Mouse (Mus musculus) frontal cortex, adult 2 months (tissue): ENCODE results near the gene Srrm2. TPM values are rescaled to one million over a fixed set of nuclear protein-coding genes. Genes with fewer than 3 reads are reported as not detected.
"Not testable (repeated sequence)": the region's sequence is repeated elsewhere in the genome, so short reads cannot be mapped to it uniquely, and the experiment has no call there.

Source experiments
- DNase-seq, 2 experiments: peaks; one replicate each; pipeline ENCODE4 v3.0.0; 2022; ENCODE audit warnings: low spot score in 1 of 2; ENCODE audit errors: extremely low spot score in 1 of 2
- polyA plus RNA-seq: library from polyadenylated mRNA; depleted of rRNA; stranded (reverse); fragments of >200 nt; gene quantifications from 2 replicates; pipeline ENCODE4 v1.2.3, GENCODE M21; 2012

The Srrm2 gene
- polyA plus RNA-seq, 1 experiment: 866 TPM

DNA sequence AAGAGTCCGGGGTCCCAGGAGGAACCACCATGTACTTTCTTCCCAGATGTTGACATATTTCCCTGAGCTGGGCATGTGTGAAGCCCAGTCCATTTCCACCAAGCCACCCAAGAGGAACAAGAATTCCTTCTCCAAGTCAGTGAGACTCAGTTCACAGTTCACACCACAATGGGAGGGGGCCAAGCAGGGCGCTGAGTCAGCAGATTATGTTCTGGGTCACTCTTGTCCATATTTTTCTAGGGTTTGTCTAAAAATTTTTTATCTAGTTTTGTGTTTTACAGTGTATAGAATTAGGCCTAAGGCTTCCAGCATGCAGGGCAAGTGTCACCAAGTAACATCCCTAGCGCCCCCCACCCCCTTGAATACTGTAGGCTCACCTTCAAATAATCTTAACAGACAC lies 29.2 kb upstream of the Srrm2 start:
- DNase-seq: no peak

DNA sequence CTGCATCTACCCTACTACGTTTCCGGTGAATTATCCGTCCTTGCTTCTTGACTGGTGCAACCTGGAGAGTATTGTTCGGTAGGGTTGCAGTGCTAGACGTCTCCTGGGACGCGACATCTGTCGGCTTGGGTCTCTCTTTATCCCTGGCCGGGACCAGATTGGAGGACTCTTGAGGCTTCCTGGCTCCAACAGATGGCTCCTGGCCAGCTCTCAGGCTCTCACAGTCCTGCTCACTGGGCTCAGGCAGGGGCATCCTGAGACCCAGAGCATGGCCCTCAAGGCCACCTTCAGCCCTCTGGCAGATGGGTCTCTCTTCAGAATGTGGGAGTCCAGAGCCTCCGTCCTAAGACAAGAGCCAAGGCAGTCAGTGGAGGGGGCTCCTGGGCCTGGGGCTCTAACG lies 27.4 kb upstream of the Srrm2 start:
- DNase-seq: no peak

GRCm38 (mm10) chr17:23770493-23770892 lies 19.8 kb upstream of the Srrm2 start:
- DNase-seq: peak in 1 of 2 experiments; percentile 38

DNA sequence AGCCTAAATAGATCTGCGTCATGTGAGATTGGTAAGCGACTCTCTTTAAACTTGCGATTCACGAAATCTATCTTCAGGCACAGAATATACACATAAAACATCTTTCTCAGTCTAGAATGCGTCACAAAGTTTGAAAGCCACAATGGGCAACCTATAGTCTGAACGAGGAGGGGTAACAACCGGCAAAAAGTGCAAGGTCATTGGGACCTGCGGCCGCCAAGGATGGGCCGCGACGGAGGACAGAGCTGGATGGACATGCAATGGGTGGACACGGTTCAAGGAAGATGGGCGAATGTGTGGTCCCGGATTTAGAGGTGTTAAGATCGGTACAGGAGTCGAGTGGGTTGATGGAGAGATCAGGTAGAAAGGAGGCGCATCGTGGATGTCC lies 19.4 kb upstream of the Srrm2 start:
- DNase-seq: peak in 1 of 2 experiments; percentile 40

DNA sequence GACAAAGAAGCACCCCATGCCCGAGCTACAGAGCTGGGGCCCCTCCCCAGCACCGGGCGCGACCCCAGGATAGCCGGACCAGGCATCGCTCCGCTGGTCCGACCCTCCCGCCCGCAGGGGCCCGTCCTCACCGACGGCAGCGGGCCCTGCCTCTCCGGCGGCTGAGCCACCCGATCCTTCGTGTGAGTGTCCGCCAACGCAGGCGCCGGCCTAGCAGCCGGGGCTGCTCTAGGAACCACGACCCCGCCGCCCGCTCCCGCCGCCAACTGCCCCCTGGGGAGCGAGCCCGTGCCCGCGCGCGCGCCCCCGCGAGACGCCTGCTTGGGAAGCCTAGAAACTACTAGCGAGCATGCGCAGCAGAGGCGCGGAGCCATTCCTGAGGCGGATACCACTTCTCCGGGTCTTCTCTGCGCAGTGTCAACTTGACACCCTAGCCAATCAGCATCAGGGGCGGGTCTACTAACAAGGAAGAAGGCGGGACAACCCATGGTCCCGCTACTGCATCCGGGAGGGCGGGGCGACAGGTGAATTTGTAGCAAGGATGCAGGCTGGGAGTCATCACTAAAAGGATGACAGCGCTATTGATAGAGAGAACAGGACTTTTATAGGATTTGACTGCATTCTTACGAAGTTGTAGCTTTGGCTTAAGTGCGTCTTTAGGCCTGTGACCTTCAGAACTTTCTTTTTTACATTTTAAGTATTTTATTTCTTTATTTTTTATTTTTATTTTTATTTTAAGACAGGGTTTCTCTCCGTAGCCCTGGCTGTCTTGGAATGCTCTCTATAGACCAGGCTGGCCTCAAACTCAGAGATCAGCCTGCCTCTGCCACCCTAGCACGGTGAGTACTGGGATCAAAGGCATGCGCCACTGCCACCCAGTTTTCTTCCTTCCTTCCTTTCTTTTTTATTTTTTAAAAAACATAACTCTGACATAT lies 18.8 kb upstream of the Srrm2 start, which contains the start of gene Flywch1:
Flywch1 (minus strand) TSS at position 319 of the 935 bp plus-strand sequence.
- peak; percentile 99 for DNase-seq

DNA sequence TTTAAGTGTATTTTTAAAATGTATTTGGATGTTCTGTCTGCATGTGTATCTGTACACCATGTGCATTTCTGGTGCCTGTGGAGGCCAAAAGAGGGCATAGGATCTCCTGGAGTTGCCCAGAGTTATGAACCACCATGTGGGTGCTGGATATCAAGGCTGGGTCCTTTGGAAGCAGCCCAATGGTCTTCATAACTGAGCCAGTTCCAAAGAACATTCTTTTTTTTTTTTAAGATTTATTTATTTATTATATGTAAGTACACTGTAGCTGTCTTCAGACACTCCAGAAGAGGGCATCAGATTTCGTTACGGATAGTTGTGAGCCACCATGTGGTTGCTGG lies 18.1 kb upstream of the Srrm2 start:
- not testable (repeated sequence) for DNase-seq

DNA sequence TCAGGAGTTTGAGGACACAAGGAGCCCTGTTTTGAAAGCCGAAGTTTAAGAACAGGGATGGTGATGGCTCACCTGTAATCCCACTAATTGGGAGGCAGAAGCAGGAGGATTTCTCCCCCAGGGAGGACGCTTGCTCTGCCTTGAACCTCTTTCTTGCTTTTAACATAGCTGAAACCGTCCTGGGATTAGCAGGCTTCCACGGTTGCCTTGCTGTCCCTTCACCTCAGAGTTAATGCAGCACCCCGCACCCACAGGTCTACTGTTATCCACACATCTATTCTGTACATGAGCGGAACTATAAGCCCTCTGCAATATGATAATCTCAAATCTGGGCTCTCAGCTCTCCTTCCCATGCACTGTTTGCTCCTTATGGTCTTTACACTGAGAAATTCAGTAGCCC lies 16.7 kb upstream of the Srrm2 start:
- DNase-seq: no peak

DNA sequence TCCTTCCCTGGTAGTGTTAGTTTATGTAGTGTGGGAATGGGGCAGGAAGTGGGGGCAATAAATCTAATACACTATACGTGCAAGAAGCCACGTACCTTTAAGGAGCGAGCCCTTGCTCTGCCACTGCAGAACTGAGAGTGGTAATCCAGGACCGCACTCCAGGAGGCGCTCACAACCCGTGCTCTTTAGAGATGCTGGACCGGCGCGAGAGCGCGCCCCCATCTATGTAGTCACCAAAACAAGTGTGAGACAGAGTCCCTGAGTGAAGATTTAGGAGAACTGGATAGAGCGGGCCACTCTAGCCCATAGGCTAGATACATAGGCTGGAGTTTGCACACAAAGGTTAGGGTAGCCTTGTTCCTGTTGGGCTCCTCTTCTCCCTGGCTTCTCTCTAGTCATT lies 16.2 kb upstream of the Srrm2 start:
- DNase-seq: peak; percentile 67 to 86

DNA sequence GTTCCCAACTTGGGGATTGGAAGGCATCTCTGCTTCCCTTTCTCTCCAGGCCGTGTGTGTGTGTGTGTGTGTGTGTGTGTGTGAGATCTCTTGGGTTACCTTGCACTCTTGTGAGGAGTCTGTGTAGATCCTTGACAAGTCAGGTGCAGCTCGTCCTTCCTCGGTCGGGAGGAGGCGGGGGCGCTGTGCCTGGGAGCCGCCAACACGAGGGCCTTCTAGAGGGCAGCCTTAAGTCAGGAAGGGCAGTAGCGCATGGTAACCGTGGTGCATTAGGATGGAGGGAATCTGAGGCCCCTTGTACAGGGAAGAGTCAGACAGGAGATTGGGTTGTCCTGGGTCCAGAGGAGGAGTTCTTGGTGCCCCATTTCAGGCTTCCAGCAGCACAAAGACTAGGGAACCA lies 14.1 kb upstream of the Srrm2 start:
- DNase-seq: no peak

DNA sequence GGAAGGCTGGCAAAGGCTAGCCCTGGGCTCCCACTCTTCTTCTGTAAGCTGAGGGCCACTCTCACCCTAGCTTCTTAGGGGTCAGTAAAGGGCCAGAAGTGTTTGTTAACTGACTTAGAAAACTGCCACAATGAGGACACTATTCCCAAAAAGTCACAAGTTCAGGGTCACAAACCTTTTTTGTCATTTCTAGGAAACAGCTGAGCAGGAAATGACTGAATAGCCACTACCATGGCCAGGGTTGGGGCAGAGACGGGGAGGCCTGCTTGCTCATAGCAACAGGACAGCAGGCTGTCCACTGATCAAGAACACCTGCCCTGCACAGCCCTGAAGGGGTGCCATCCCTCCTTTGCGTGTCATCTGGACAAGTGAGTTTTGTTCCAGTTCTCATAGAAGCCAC lies 13.2 kb upstream of the Srrm2 start:
- DNase-seq: no peak

- DNase-seq: no peak
Observed at GRCm38 (mm10) chr17:23778447-23778846, 11.9 kb upstream of the Srrm2 start.

DNA sequence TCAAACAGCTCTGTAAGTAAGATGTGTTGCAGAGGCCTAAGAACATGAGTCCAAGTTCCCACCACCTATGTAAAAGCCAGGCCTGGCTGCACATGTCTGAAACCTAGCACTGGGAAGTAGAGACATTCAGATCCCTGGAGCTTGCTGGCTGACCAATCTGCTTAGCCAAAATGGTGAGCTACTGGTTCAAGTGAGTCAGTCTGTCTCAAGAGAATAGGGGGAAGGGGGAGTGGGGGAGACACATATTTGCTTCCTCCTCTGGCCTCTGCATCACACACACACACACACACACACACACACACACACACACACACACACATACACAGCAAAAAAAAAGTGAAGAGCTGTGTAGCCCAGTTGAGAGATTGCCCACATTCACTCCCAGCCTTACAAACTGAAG lies 7.0 kb upstream of the Srrm2 start:
- DNase-seq: no peak

DNA sequence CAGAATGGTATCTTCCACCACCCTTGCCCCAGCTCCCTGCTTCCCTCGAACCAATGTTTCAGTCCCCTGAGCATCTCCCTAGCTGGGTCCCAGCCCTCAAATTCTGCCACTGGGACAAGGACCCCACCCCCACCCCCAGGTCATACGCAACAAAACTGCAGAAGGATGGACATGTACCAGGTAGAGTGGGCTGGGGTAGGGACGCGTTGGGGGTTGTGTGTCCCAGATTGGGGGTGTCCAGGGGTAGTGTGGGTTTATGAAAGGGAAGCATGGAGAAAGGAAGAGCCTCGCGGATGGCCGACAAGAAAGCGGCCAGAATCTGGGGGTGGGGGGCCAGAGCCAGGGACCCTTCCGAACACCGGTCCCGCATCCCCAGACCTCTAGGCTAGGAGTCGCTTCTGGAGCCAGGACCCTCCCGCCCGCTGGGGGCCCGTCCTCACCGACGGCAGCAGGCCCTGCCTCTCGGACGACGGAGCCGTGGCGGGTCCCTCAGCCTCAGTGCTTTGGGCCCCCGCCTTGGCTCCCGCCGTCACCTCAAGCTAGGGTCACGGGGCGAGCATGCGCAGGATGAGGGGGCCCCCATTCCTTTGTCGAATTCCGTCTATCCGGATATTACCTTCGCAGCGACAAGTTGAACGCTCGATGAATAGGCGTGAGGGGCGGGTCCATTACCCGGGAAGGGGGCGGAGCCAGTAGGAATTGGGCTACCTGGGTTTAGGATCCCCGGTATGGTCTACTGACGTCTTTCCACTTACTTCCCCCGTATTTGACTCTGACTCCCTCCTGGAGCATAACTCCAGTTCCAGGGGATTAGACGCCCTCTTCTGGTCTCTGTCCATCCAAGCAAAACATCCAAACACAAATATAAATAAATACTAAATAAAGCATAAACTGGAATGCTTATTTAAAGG lies 4.5 kb upstream of the Srrm2 start, which contains the start of gene Flywch2:
Flywch2 (minus strand) TSS at position 521 of the 911 bp plus-strand sequence.
- peak; percentile 87 to 93 for DNase-seq

GRCm38 (mm10) chr17:23786510-23786931 lies 3.8 kb upstream of the Srrm2 start:
- peak in 1 of 2 experiments; percentile 47 for DNase-seq

GRCm38 (mm10) chr17:23788973-23789372 lies 1.4 kb upstream of the Srrm2 start:
- no peak for DNase-seq

- DNase-seq: no peak
Observed at GRCm38 (mm10) chr17:23789749-23790268, 523 bp upstream of the Srrm2 start.

DNA sequence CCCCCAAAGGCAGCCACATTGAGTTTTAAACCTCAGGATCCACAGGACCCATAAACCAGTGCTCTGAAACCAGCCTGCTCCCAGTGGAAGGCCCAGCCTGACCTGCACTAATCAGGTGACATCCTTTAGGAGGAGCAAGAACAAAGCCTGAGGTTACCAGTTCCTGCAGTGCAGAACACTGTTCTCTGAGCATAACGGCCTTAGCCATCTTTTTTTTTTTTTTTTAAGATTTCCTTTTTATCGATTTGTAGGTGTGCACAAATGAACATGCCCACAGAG lies 686 bp downstream of the Srrm2 start:
- DNase-seq: no peak

DNA sequence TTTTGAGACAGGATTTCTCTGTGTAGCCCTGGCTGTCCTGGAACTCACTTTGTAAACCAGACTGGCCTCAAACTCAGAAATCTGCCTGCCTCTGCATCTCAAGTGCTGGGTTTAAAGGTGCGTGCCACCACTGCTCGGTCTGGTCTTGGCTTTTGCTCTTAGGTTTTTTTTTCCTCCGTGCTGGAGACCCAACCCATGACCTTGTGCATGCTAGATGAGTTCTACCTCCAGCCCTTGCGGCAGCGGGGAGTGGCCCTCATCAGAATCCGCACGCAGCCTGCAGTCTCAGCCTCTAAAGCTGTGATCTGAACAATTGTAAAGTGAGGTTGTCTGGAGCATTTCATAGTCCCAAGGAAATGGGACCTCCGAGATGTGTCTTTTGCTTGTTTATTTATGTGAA lies 5.0 kb downstream of the Srrm2 start:
- no peak for DNase-seq

GRCm38 (mm10) chr17:23797316-23797715 lies 7.0 kb downstream of the Srrm2 start:
- no peak for DNase-seq

- DNase-seq: no peak
Observed at GRCm38 (mm10) chr17:23801627-23802026, 11.3 kb downstream of the Srrm2 start.

- peak; percentile 98 to 99 for DNase-seq
Observed at GRCm38 (mm10) chr17:23802746-23803365, 12.5 kb downstream of the Srrm2 start.
